Comparison of ENCODE assay signal across 16 mouse cellular contexts in the genomic region with DNA sequence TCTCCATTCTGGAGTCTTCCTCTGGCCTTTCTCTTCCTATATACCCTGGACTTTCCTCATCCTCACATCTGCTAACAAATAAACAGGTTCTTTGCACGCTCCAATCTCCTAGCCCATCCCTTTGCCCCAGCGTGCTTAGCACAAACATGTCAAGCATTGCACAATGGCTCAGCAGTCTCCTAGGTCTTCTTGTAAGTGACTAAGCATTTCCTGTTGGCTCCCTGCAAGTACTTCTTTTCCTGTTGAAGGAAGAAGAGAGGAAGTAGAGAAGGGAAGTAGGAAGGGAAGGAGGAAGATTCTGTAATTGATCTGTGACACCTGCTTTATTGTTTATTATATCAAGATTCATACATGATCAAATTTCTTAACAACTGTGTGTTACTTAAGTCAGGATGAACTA. TPM values are rescaled to one million over a fixed set of nuclear protein-coding genes. Genes with fewer than 3 reads are reported as not detected.
DNase-seq lines count a peak whose midpoint lies in the region; ATAC-seq and TF ChIP-seq lines count a peak whose summit lies in the region.
"Had no signal": no experiment of that assay in that cellular context is flagged by ENCODE, and none has a peak within 500 bp of the region (broad histone marks: within the 10 kb centered on the region; RNA-seq: fewer than 3 reads in every experiment).

No protein-coding gene starts in this region.

- H3K4me3 ChIP-seq in liver, embryonic 13.5 days (replicated peaks): no peak overlapping the region
- no peak overlapping the region for H3K4me3 ChIP-seq in liver, embryonic 11.5 days (ENCODE audit: low read depth, low read length)
- no peak overlapping the region for H3K4me3 ChIP-seq in G1E (ENCODE audit: low read depth, low read length)
- no peak overlapping the region for H3K4me3 ChIP-seq in intestine, postnatal 0 days (ENCODE audit: low read depth, low read length)
- H3K4me3 ChIP-seq in midbrain, embryonic 11.5 days (ENCODE audit: low read depth, low read length): no peak overlapping the region
- H3K4me3 ChIP-seq: forebrain, embryonic 13.5 days; heart, embryonic 13.5 days; hindbrain, embryonic 10.5 days had no signal

- WGBS in liver, embryonic 13.5 days (ENCODE audit: insufficient replicate concordance): 9% methylated on average over 2 of the region's 2 CpGs
- 24% methylated on average over 2 of the region's 2 CpGs for WGBS in liver, embryonic 11.5 days
- WGBS in intestine, postnatal 0 days: 17% methylated on average over 2 of the region's 2 CpGs
- WGBS in midbrain, embryonic 11.5 days: 85% methylated on average over 2 of the region's 2 CpGs

- no peaks in the 10 kb centered on the region for H3K27me3 ChIP-seq in liver, embryonic 13.5 days
- no peaks in the 10 kb centered on the region for H3K27me3 ChIP-seq in liver, embryonic 11.5 days (replicated peaks; ENCODE audit: control insufficient read depth, insufficient read depth, low read length)
- peaks cover 2% of the 10 kb centered on the region; the same call in 1 of the 2 replicates for H3K27me3 ChIP-seq in G1E (ENCODE audit: insufficient read depth, low read length)
- no peaks in the 10 kb centered on the region for H3K27me3 ChIP-seq in intestine, postnatal 0 days (replicated peaks; ENCODE audit: control insufficient read depth, insufficient read depth, low read length)
- no peaks in the 10 kb centered on the region for H3K27me3 ChIP-seq in midbrain, embryonic 11.5 days (ENCODE audit: control insufficient read depth, insufficient read depth, low read length)
- H3K27me3 ChIP-seq: forebrain, embryonic 13.5 days; heart, embryonic 13.5 days had no signal

- DNase-seq in liver, embryonic 13.5 days: peak; percentile 6
- DNase-seq in liver, embryonic 11.5 days (ENCODE audit: low spot score): no peak
- DNase-seq in G1E (ENCODE audit: low spot score): no peak
- no peak for DNase-seq in thymus, postnatal 0 days (ENCODE audit: low spot score)
- no peak for DNase-seq in midbrain, embryonic 11.5 days (ENCODE audit: low spot score, missing footprints)
- DNase-seq: adrenal gland, postnatal 25 days; cerebellum, adult 9-11 months; kidney, adult 18-20 months; kidney, postnatal 36 days; midbrain, embryonic 14.5 days; right cerebral cortex, postnatal 25 days had no signal

- H3K36me3 ChIP-seq in liver, embryonic 13.5 days: no peaks in the 10 kb centered on the region
- no peaks in the 10 kb centered on the region for H3K36me3 ChIP-seq in liver, embryonic 11.5 days (ENCODE audit: control insufficient read depth, insufficient read depth, low read length)
- no peaks in the 10 kb centered on the region for H3K36me3 ChIP-seq in G1E (replicated peaks)
- no peaks in the 10 kb centered on the region for H3K36me3 ChIP-seq in intestine, postnatal 0 days (ENCODE audit: control insufficient read depth, insufficient read depth)
- H3K36me3 ChIP-seq in midbrain, embryonic 11.5 days (ENCODE audit: control insufficient read depth, insufficient read depth, low read length): no peaks in the 10 kb centered on the region
- H3K36me3 ChIP-seq: heart, embryonic 13.5 days; hindbrain, embryonic 10.5 days had no signal

- TF ChIP-seq CTCF in G1E (IDR thresholded peaks at IDR 0.05; ENCODE audit: low read depth, low read length): no peak
- TF ChIP-seq CTCF in intestine, postnatal 0 days (IDR thresholded peaks at IDR 0.05; ENCODE audit: low read depth): no peak

- no peak overlapping the region for H3K27ac ChIP-seq in liver, embryonic 13.5 days
- H3K27ac ChIP-seq in liver, embryonic 11.5 days (ENCODE audit: low read depth, low read length): no peak overlapping the region
- H3K27ac ChIP-seq in intestine, postnatal 0 days (ENCODE audit: low read depth, low read length): no peak overlapping the region
- H3K27ac ChIP-seq in midbrain, embryonic 11.5 days (ENCODE audit: low read depth, low read length): no peak overlapping the region
- H3K27ac ChIP-seq: forebrain, embryonic 13.5 days; heart, embryonic 13.5 days; hindbrain, embryonic 10.5 days had no signal

- H3K4me2 ChIP-seq in liver, embryonic 13.5 days: no peak overlapping the region
- H3K4me2 ChIP-seq in liver, embryonic 11.5 days: no peak overlapping the region
- no peak overlapping the region for H3K4me2 ChIP-seq in intestine, postnatal 0 days (replicated peaks; ENCODE audit: low read depth)
- no peak overlapping the region for H3K4me2 ChIP-seq in midbrain, embryonic 11.5 days
- H3K4me2 ChIP-seq: forebrain, embryonic 13.5 days; heart, embryonic 13.5 days had no signal

- no peaks in the 10 kb centered on the region for H3K9me3 ChIP-seq in liver, embryonic 13.5 days (replicated peaks)
- H3K9me3 ChIP-seq in liver, embryonic 11.5 days (ENCODE audit: control insufficient read depth, low read length): no peaks in the 10 kb centered on the region
- no peaks in the 10 kb centered on the region for H3K9me3 ChIP-seq in G1E (replicated peaks)
- H3K9me3 ChIP-seq in intestine, postnatal 0 days (ENCODE audit: control insufficient read depth): no peaks in the 10 kb centered on the region
- no peaks in the 10 kb centered on the region for H3K9me3 ChIP-seq in midbrain, embryonic 11.5 days (ENCODE audit: control insufficient read depth, low read length)
- H3K9me3 ChIP-seq: forebrain, embryonic 13.5 days; heart, embryonic 13.5 days; hindbrain, embryonic 10.5 days had no signal

- H3K9ac ChIP-seq in liver, embryonic 13.5 days: no peak overlapping the region
- H3K9ac ChIP-seq in liver, embryonic 11.5 days (ENCODE audit: low read depth, low read length): no peak overlapping the region
- H3K9ac ChIP-seq in intestine, postnatal 0 days (ENCODE audit: low read depth, low read length): no peak overlapping the region
- no peak overlapping the region for H3K9ac ChIP-seq in midbrain, embryonic 11.5 days (ENCODE audit: low read length)
- H3K9ac ChIP-seq: forebrain, embryonic 13.5 days; heart, embryonic 13.5 days had no signal

- ATAC-seq in liver, embryonic 13.5 days (ENCODE audit: low read depth): peak; percentile 58; the same call in 1 of the 2 replicates
- ATAC-seq in liver, embryonic 11.5 days (replicated peaks; ENCODE audit: low FRiP score): no peak; the same call in 1 of the 2 replicates
- ATAC-seq in G1E (ENCODE audit: extremely low read depth, insufficient number of reproducible peaks, low FRiP score, poor library complexity, severe bottlenecking): peak; percentile 73
- ATAC-seq in intestine, postnatal 0 days: peak; percentile 63; the same call in 1 of the 2 replicates
- 0 out of 2 replicates have a peak, but pooled peaks have one; percentile 30 for ATAC-seq in megakaryocyte-erythroid progenitor cell, adult 5-6 weeks (replicated peaks; ENCODE audit: low FRiP score, low TSS enrichment, poor library complexity, severe bottlenecking)
- no peak for ATAC-seq in midbrain, embryonic 11.5 days (ENCODE audit: low FRiP score)
- ATAC-seq: forebrain, embryonic 13.5 days had no signal

- H3K4me1 ChIP-seq in liver, embryonic 13.5 days (replicated peaks): peaks cover 7% of the 10 kb centered on the region
- no peaks in the 10 kb centered on the region for H3K4me1 ChIP-seq in liver, embryonic 11.5 days (replicated peaks; ENCODE audit: control insufficient read depth, insufficient read depth, low read length)
- H3K4me1 ChIP-seq in G1E (ENCODE audit: insufficient read depth, low read depth, low read length): no peaks in the 10 kb centered on the region
- H3K4me1 ChIP-seq in intestine, postnatal 0 days (replicated peaks; ENCODE audit: control insufficient read depth, insufficient read depth, low read length): no peaks in the 10 kb centered on the region
- H3K4me1 ChIP-seq in midbrain, embryonic 11.5 days (ENCODE audit: control insufficient read depth, insufficient read depth, low read length): no peaks in the 10 kb centered on the region
- H3K4me1 ChIP-seq: forebrain, embryonic 13.5 days; heart, embryonic 13.5 days; hindbrain, embryonic 10.5 days had no signal

RNA-seq across cellular contexts. Expression of a gene that starts 11.0 kb away (rescaled TPM):
- 40.9 and 51.1 TPM in 2 replicates for polyA plus RNA-seq in liver, embryonic 13.5 days (2015; fragmentation: Nextera tagmentation; extraction: Ambion mirVana)
- polyA plus RNA-seq in liver, embryonic 11.5 days (2014; fragmentation: Nextera tagmentation; extraction: Ambion mirVana): 37.8 and 43.3 TPM in 2 replicates
- total RNA-seq in G1E (2014; fragmentation: Nextera tagmentation): 3.8 and 6.5 TPM in 2 replicates
- 12.4 and 14.5 TPM in 2 replicates for total RNA-seq in G1E (2017)
- 1.2 and 2.6 TPM in 2 replicates for polyA plus RNA-seq in G1E (2012)
- 29.5 and 30.2 TPM in 2 replicates for polyA plus RNA-seq in intestine, postnatal 0 days (2015; fragmentation: Nextera tagmentation; extraction: Ambion mirVana)
- 35.9 and 45.3 TPM in 2 replicates for total RNA-seq in megakaryocyte-erythroid progenitor cell, adult 5-6 weeks (2014; fragmentation: Nextera tagmentation)
- 48.1 and 63.7 TPM in 2 replicates for total RNA-seq in megakaryocyte-erythroid progenitor cell, adult 5-6 weeks (2017)
- polyA plus RNA-seq in thymus, postnatal 0 days (2015; fragmentation: Nextera tagmentation; extraction: Ambion mirVana): 42.8 and 48.0 TPM in 2 replicates
- 55.5 and 59.3 TPM in 2 replicates for polyA plus RNA-seq in midbrain, embryonic 11.5 days (2014; fragmentation: Nextera tagmentation; extraction: Ambion mirVana)

Comparison
In these comparisons a context has a peak if more than half of its experiments do, and no peak if none do; other contexts are left out.
1. ATAC-seq: peak in liver, embryonic 13.5 days (single experiment), G1E (single experiment), intestine, postnatal 0 days (single experiment) and megakaryocyte-erythroid progenitor cell, adult 5-6 weeks (single experiment); none in liver, embryonic 11.5 days (single experiment) and midbrain, embryonic 11.5 days (single experiment).